Mouse (Mus musculus) CH12.LX (cell line): ENCODE data around the gene Tnik. TPM values are rescaled to one million over a fixed set of nuclear protein-coding genes. Genes with fewer than 3 reads are reported as not detected.

Source experiments
- DNase-seq: peaks from one replicate; pipeline ENCODE4 v3.0.0-alpha.2; 2013; ENCODE audit errors: extremely low read depth
- H3K27ac ChIP-seq: 2 replicates; pipeline ENCODE4 v1.5.1; 2012; ENCODE audit warnings: low read depth, mild to moderate bottlenecking, control low read depth, moderate library complexity; ENCODE audit not compliant: insufficient read depth
- H3K27me3 ChIP-seq: replicated peaks from 2 replicates; pipeline ENCODE3; 2012; ENCODE audit warnings: inconsistent platforms
- H3K36me3 ChIP-seq, 2 experiments: replicated peaks in 1 of 2; 2 replicates each; pipeline versions ENCODE3 to v1.6.1; 2012; ENCODE audit warnings: inconsistent platforms in 1 of 2, low read length in 1 of 2, mild to moderate bottlenecking in 1 of 2, mixed read lengths in 1 of 2, moderate library complexity in 1 of 2; ENCODE audit not compliant: control insufficient read depth in 1 of 2, insufficient read depth in 1 of 2
- H3K4me1 ChIP-seq, 2 experiments: 2 replicates each; pipeline ENCODE4 v1.6.1; 2012; ENCODE audit warnings: inconsistent platforms in 1 of 2, moderate library complexity in 1 of 2; ENCODE audit not compliant: insufficient read depth in 2 of 2, control insufficient read depth in 1 of 2
- H3K4me2 ChIP-seq: 2 replicates; pipeline ENCODE4 v1.6.1; 2012; ENCODE audit warnings: low read depth, mild to moderate bottlenecking, control low read depth; ENCODE audit not compliant: poor library complexity, insufficient read depth, severe bottlenecking
- H3K4me3 ChIP-seq, 3 experiments: fragments of 150-350 bp in 1 of 3; sonication (generic) in 1 of 3; replicated peaks in 1 of 3; 2 replicates each; pipeline versions ENCODE3 to v1.5.1; 2011 to 2012; ENCODE audit warnings: low read depth in 2 of 3, low read length in 2 of 3, mild to moderate bottlenecking in 2 of 3, moderate library complexity in 2 of 3, control low read depth in 1 of 3, improper control_type of control experiment in 1 of 3, inconsistent platforms in 1 of 3, mixed read lengths in 1 of 3; ENCODE audit not compliant: poor library complexity in 1 of 3
- H3K79me2 ChIP-seq: replicated peaks from 2 replicates; pipeline ENCODE4 v1.6.1; 2012; ENCODE audit warnings: mild to moderate bottlenecking, moderate library complexity; ENCODE audit not compliant: control insufficient read depth, poor library complexity, insufficient read depth, severe bottlenecking; ENCODE audit errors: extremely low read depth
- H3K9ac ChIP-seq: 2 replicates; pipeline ENCODE4 v1.6.1; 2012; ENCODE audit warnings: low read depth, mild to moderate bottlenecking, control low read depth, moderate library complexity; ENCODE audit not compliant: insufficient read depth
- H3K9me3 ChIP-seq: replicated peaks from 2 replicates; pipeline ENCODE3; 2012; ENCODE audit warnings: low read length, inconsistent platforms, mixed read lengths
- E2F4 ChIP-seq: IDR thresholded peaks from 2 replicates; pipeline ENCODE4 v1.6.1; 2011; ENCODE audit warnings: low read depth, low read length, improper control_type of control experiment; ENCODE audit not compliant: insufficient replicate concordance
- EP300 ChIP-seq: IDR thresholded peaks from 2 replicates; pipeline ENCODE4 v1.6.1; 2011; ENCODE audit warnings: low read length, improper control_type of control experiment
- HCFC1 ChIP-seq: IDR thresholded peaks from 2 replicates; pipeline ENCODE4 v1.6.1; 2012; ENCODE audit warnings: low read depth, mild to moderate bottlenecking, inconsistent platforms, low read length, improper control_type of control experiment
- MAZ ChIP-seq: IDR thresholded peaks from 2 replicates; pipeline ENCODE4 v1.6.1; 2012; ENCODE audit warnings: low read depth, mild to moderate bottlenecking, inconsistent platforms, low read length, improper control_type of control experiment, moderate library complexity
- MEF2A ChIP-seq: IDR thresholded peaks from 2 replicates; pipeline ENCODE4 v1.6.1; 2014; ENCODE audit warnings: low read depth, mild to moderate bottlenecking, inconsistent platforms, low read length, improper control_type of control experiment, borderline replicate concordance
- MYC ChIP-seq: IDR thresholded peaks from 2 replicates; pipeline ENCODE4 v1.6.1; 2011; ENCODE audit warnings: low read depth, mild to moderate bottlenecking, improper control_type of control experiment, low read length
- PAX5 ChIP-seq: IDR thresholded peaks from 2 replicates; pipeline ENCODE4 v1.6.1; 2012; ENCODE audit warnings: low read length, inconsistent platforms, mixed read lengths
- POLR2A ChIP-seq: IDR thresholded peaks from 2 replicates; pipeline ENCODE4 v1.6.1; 2011; ENCODE audit warnings: low read depth, mild to moderate bottlenecking, improper control_type of control experiment, low read length
- SMC3 ChIP-seq: IDR thresholded peaks from 2 replicates; pipeline ENCODE4 v1.6.1; 2011; ENCODE audit warnings: low read depth, low read length, improper control_type of control experiment
- TCF12 ChIP-seq: IDR thresholded peaks from 2 replicates; pipeline ENCODE4 v1.6.1; 2014; ENCODE audit warnings: low read depth, mild to moderate bottlenecking, inconsistent platforms, low read length, improper control_type of control experiment
- UBTF ChIP-seq: IDR thresholded peaks from 2 replicates; pipeline ENCODE4 v1.6.1; 2012; ENCODE audit warnings: low read depth, mild to moderate bottlenecking, inconsistent platforms, low read length, improper control_type of control experiment, moderate library complexity
- USF1 ChIP-seq: IDR thresholded peaks from 2 replicates; pipeline ENCODE4 v1.6.1; 2014; ENCODE audit warnings: low read depth, mild to moderate bottlenecking, inconsistent platforms, low read length, improper control_type of control experiment
- ZC3H11A ChIP-seq: IDR thresholded peaks from 2 replicates; pipeline ENCODE4 v1.6.1; 2012; ENCODE audit warnings: low read depth, mild to moderate bottlenecking, inconsistent platforms, low read length, improper control_type of control experiment
- ZKSCAN1 ChIP-seq: IDR thresholded peaks from 2 replicates; pipeline ENCODE4 v1.6.1; 2012; ENCODE audit warnings: low read depth, inconsistent platforms, low read length, improper control_type of control experiment, borderline replicate concordance
- ZNF384 ChIP-seq: IDR thresholded peaks from 2 replicates; pipeline ENCODE4 v1.6.1; 2012; ENCODE audit warnings: low read depth, low read length, improper control_type of control experiment, inconsistent platforms
- dilution Hi-C: fragments of 300-500 bp; cut with MboI; formaldehyde crosslinking; loops from 2 replicates; pipeline ENCODE4 v1.14.3; 2020; ENCODE audit warnings: low sequenced_read_pairs; ENCODE audit not compliant: extremely low pct_unique_long_range_greater_than_20kb, extremely low pct_ligation_motif_present
- in situ Hi-C: fragments of 300-500 bp; cut with MboI; formaldehyde crosslinking; loops from 3 replicates; pipeline ENCODE4 v1.14.3; 2019; ENCODE audit warnings: low sequenced_read_pairs, low pct_ligation_motif_present, low pct_unique_long_range_greater_than_20kb, mixed read lengths
- polyA plus RNA-seq: library from polyadenylated mRNA; unstranded; fragments of >175 nt; gene quantifications from 2 replicates; pipeline ENCODE4 v1.2.1, GENCODE M21; 2012; ENCODE audit warnings: low read depth; ENCODE audit not compliant: insufficient read length
- total RNA-seq, 2 experiments: library from RNA; depleted of rRNA; stranded (reverse); fragments of 300-350 nt in 1 of 2; fragments of >200 nt in 1 of 2; gene quantifications; 2 replicates each; pipeline ENCODE4 v1.2.3; 2012 to 2014

Gene Tnik
- total and polyA plus RNA-seq, 3 experiments, result 0.08 TPM; not detected in 2

DNA sequence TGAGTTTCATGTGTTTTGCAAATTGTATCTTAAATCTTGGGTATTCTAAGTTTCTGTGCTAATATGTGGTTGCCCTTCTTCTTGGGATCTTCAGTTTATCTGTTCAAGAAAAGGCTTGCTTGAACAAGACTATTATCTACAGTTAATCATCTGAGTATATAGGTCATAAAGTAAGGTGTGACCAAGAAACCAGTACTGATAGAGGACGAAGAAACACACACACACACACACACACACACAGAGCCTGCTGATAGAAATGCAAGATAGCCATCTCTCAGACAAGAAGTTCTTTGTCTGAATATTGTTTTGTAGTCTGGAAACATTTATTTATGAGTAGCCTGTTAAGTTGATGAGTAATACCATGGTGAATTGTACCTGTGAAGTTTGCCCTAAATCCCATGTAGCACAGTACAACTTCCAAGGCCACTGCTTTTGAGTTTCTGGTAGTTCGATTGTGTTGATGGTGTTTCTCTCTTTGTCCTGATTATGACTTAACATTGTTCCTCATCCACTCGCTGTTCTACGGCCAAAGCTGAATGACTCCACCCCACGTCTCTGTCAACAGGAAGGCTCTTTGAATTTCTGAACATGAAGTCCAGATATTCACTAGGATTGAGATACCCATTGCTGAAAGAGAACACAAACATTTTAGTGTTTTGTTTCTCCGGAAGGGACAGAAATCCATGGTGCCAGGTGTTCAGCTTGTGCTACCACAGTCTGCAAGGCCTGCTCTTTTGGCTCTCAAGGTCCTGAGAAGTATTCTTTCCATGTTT, 111.9 kb downstream of the Tnik start:
- dilution Hi-C loops, result no loop called here
- Histone ChIP-seq H3K4me3 (no peak overlapping the region), H3K9me3 (peaks cover 57% of the 10 kb centered on the region), H3K4me2 (no peak overlapping the region), H3K27ac (no peak overlapping the region), H3K36me3 (no peaks in the 10 kb centered on the region), H3K27me3 (no peaks in the 10 kb centered on the region), H3K4me1 (no peaks in the 10 kb centered on the region), H3K9ac (no peak overlapping the region), H3K79me2 (no peaks in the 10 kb centered on the region)
- in situ Hi-C loops, result no loop called here
- TF ChIP-seq USF1 (no peak), E2F4 (no peak), MEF2A (no peak), ZC3H11A (no peak), EP300 (no peak), POLR2A (no peak), ZNF384 (no peak), PAX5 (no peak), MYC (no peak), MAZ (no peak), TCF12 (no peak), SMC3 (no peak), HCFC1 (no peak)
- DNase-seq, result no peak

DNA sequence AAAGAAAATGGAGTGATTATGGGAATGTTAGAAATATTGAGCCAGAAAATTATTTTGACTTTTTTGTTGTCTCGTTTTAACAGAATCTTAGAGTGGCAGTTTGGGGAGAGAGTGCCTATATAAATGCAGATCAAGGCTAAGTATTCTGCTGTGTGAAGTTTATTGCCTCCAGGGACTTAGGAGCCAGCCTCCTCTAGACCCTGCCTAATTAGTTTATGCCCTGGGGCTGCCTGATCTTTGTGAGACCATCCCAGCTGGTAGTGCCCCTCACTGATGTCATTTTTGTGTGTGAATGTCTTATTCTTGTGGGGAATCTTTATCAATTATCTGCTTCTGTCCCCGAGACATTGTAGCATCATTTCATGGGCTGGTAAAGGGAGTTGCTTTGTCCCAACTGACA, 117.2 kb downstream of the Tnik start:
- peaks cover 60% of the 10 kb centered on the region for H3K9me3 ChIP-seq
- no peak for TF ChIP-seq UBTF
- TF ChIP-seq ZC3H11A, result no peak
- no peak for TF ChIP-seq TCF12
- no peak for TF ChIP-seq ZKSCAN1
- H3K79me2 ChIP-seq, result no peaks in the 10 kb centered on the region
- H3K4me2 ChIP-seq, result no peak overlapping the region
- no peak overlapping the region for H3K4me3 ChIP-seq
- no peak for DNase-seq
- H3K27ac ChIP-seq, result no peak overlapping the region
- in situ Hi-C loops (no loop called here), dilution Hi-C loops (no loop called here)
- no peaks in the 10 kb centered on the region for H3K27me3 ChIP-seq
- H3K9ac ChIP-seq, result no peak overlapping the region
- H3K4me1 ChIP-seq, result no peaks in the 10 kb centered on the region
- no peaks in the 10 kb centered on the region for H3K36me3 ChIP-seq
